Mouse (Mus musculus) adrenal gland, adult 8-10 months (tissue): ENCODE measurements around the gene Fam171b. TPM values are rescaled to one million over a fixed set of nuclear protein-coding genes. Genes with fewer than 3 reads are reported as not detected.

Experiments used
- DNase-seq: peaks from one replicate; pipeline ENCODE4 v3.0.0; 2022
- total RNA-seq, 4 experiments: library from RNA; stranded (reverse); gene quantifications; 2 replicates each; pipeline ENCODE4 v1.2.4; 2022

Fam171b gene
- total RNA-seq: 1 to 10 TPM; 4.4 to 8.6 (median 6.0) TPM

- DNase-seq: peak; percentile 37
Observed at GRCm38 (mm10) chr2:83812483-83813272, at the start of gene Fam171b. Fam171b (plus strand) TSS chr2:83812636.

DNA sequence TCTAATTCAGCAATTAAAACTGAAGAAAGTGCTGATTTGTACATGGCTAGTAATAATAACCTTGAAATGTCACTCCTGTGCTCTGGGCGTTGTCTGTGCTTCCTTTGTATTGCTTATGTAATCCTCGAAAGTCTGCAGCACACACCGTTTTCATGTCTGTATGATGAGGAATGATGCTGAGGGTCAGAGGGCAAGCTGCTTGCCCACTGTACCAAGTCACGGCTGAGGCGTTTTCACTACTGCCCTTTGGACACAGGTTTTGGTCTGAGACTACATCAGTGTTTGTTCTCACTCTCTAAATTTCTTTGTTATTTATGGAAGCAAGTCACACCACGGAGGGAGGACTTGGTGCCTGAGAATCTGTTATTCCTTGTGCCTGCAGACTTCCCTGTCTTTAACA, 46.4 kb upstream of the Fam171b start:
- DNase-seq: no peak

GRCm38 (mm10) chr2:83766878-83767277, 45.6 kb upstream of the Fam171b start:
- DNase-seq: no peak

- no peak for DNase-seq
Observed at GRCm38 (mm10) chr2:83768311-83769047, 44.0 kb upstream of the Fam171b start.

GRCm38 (mm10) chr2:83771155-83771812, 41.2 kb upstream of the Fam171b start:
- peak; percentile 38 for DNase-seq

DNA sequence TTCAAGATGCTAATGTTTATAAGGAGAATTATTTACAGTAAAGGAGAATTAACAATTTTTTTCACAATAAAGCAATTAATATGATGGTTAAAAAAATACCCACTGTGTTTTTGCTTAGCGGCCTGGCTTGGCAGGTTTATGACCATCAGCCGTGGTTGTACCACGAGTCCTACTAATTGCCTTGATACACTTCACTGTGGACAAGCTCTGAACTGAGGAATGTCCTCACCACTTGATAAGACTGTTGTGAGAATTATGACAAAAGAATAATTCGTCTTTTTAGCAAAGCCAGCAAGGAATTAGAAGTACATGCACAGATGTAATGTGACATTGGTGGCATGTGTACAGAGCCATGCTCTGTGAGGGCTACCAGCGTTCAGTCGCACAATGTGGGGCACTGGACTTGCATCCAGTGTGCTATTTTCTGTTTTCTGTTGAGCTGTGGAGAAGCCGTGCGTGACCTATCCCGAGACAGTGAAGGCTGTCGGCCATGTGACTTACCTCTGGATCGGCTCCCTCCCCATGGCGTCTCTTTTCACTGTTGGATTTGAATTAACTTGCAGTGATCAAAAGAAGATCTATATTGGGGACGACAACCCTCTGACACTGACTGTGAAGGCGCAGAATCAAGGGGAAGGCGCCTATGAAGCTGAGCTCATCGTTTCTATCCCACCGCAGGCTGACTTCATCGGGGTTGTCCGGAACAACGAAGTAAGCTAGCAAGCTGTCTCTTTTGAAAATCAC, 20.9 kb upstream of the Fam171b start:
- DNase-seq: no peak

- no peak for DNase-seq
Observed at GRCm38 (mm10) chr2:83792102-83792501, 20.3 kb upstream of the Fam171b start.

DNA sequence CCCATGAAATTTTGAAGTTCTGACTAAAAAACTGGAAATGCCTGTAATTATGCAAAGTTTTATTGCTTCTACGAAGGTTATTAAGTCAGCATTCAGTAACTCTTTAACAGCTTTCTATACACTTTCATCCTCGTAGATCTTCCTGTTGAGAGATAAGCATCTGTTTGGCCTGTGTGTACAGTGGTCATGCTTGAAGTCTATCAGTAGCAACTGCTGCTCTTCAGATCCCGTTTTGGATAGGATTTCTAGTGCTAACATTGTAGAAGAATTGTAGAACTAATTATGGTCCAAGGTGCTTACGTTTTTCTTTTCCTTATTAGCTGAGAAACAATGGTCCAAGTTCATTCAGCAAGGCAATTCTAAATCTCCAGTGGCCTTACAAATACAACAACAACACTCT, 16.7 kb upstream of the Fam171b start:
- DNase-seq: no peak

DNA sequence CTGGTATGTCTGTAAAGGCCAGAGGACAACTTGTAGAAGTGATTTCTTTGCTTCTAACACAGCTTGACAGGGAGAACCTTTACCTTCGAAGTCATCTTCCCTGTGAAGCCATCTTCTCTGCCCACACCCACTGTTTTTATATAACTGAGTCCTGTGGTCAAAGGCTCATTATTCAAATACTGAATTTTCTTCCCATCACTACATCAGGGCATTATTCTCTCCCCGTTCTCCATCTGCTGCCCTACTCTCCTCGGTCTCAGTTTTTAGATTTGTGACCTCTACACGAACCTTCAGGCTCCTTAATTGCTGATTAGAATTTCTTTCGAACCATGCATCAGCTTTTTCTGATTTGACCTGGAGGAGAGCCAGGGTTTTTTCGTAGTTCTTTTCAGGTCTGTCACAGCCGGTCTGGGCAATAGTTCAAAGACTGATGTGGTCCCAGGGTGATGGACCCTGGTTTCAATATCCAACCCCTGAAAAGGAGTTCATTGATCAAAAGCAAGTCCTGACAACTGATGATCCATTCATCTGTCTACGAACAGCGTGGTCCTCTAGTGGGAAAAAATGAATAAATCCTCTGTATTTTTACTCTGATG, 14.4 kb upstream of the Fam171b start:
- no peak for DNase-seq

DNA sequence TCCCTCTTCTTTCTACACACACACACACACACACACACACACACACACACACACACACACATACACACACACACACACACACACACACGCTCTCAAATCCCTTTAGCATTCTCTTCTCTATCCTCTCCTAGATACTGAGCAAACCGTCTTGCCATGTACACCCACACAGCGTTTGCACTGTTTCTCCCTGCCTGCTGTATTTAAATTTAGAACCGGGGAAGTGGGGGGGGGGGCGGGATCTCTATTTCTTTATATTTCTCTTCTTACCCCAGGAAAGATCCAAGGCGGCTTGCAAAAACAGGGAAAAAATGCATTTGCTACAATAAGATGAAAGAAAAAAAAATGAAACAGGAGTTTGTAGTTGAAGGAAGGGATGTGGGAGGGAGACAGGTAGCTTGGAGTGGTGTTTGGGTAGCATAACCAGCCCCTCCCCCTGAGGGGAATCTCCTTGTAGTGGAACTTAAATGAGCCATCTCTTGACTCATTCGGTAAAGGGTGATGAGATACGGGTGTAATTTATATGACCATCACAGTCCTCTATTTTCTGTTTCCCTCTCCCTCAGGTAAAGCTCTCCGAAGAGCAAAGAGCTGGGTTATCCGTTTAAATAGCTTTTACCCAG, 947 bp downstream of the Fam171b start:
- no peak for DNase-seq

DNA sequence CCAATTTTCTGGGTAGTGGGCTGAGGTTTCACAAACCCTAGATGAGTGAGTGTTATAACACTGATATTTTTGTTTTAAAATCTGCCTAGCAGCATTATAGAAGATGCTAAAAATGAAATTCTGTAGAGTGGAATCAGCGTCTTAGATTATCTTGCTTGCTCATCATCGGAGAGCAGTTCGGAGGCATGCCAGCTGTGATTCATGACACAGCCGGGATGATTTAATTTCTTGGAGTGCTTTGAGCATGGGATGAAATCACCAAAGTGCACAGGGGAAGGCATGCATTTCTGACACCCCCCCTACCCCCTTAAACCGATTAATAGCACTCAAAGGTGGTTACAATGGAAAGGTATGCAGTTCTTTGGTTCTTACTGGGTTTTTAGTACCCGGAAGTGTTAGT, 1.6 kb downstream of the Fam171b start:
- DNase-seq: peak; percentile 8

DNA sequence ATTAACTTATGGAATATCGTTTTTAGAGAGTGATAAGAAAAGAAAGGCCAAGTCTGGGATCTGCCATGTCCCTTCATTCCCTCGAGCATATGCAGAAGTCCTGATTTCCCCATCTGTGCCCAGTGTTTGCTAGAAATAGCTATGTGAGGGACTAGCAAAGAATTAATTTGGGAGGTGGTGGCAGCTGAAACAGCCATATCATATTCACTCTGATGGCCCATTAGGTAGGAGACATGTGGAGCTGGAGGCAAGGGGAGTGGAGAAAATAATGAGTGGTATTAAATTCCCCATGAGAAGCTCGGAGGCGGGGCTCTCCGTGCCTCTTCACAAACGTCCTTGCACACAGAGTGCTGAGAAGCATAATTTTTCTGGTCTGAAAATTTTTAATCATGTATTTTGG, 3.7 kb downstream of the Fam171b start:
- no peak for DNase-seq

DNA sequence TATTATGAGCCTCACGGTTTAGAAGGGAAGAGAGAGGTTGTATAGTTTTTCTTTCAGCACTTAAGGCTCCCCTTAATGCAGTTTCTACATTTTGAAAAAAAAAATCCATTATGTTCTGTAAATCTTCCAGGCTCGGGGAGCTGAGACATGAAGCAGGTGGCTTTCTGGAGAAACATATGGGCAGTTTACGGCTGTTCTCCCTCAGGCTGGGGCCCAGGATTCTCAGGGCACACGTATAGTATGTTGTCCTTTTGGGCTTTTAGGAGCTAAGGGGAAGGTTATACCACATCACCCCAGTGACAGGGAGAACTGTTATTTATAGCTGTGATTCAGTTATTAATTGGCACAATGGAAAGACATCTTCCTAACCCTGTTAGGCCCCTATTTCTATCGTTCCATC, 12.7 kb downstream of the Fam171b start:
- no peak for DNase-seq

- no peak for DNase-seq
Observed at GRCm38 (mm10) chr2:83828895-83829539, 16.6 kb downstream of the Fam171b start.

DNA sequence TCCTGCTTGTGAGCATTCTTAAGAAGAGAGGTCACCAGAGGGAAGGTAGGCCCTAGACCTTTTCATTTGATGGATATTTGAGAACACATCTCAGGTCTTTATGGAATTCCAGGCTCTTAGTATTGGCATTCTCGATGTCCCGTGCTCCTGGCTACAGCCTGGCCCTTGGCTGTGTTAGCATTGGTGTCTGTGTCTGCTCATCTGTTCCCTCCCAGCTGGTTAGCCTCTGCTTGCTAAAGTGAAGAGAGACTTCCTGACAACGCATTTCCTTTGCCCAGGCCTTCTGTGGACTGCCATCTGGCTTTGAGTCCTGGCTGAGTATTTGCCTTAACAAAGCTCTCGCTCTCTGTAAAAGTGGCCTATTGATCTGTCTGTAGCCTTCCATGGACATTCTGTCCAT, 20.5 kb downstream of the Fam171b start:
- no peak for DNase-seq

GRCm38 (mm10) chr2:83835313-83836070, 23.1 kb downstream of the Fam171b start:
- no peak for DNase-seq

GRCm38 (mm10) chr2:83848495-83848894, 36.1 kb downstream of the Fam171b start:
- no peak for DNase-seq

DNA sequence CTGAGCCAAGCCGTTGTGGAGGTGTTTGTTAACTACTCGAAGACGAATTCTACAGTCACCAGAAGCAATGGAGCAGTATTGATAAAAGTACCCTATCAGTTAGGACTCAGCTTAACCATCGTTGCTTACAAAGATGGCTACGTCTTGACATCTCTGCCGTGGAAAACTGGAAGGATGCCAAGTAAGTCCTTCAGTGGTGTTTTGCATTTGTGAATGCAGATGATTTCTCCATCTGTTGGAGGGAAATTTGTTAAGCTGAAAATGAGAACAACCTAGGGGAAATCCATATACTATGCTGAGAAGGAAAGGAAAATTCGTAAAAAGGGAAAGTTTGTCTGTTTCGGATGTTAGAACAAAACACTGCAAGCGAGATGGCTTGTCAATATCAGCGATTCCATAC, 41.0 kb downstream of the Fam171b start:
- no peak for DNase-seq

GRCm38 (mm10) chr2:83856236-83856635, 43.8 kb downstream of the Fam171b start:
- DNase-seq: no peak

DNA sequence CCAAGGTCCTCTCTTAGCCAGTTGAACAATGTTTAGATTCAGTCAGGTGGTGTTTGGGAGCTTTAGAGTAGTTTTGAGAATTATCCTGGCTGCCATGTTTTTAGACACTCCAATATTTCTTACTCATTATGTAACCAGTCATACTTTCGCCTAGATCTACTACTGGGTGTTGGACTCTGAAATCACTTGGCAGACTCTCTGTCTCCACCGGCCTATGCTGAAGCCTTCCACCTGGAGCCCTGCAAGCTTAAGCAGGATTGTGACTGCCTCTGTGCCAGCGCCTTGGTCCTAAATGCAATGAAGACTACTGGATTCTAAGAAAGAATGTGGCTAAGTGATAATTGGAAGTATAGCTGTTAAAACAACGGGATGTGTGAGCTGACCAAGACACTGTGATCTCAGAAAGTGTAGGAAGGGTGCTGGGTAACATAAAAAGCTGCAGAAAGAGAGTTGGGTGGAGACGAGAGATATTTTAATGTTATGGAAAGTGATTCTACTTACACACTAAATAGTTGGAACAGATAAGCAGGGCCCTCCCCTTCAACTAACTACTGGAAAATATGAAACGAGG, 71.5 kb downstream of the Fam171b start:
- DNase-seq: no peak
